Mouse (Mus musculus): ENCODE results near the gene Mid1.

DNA sequence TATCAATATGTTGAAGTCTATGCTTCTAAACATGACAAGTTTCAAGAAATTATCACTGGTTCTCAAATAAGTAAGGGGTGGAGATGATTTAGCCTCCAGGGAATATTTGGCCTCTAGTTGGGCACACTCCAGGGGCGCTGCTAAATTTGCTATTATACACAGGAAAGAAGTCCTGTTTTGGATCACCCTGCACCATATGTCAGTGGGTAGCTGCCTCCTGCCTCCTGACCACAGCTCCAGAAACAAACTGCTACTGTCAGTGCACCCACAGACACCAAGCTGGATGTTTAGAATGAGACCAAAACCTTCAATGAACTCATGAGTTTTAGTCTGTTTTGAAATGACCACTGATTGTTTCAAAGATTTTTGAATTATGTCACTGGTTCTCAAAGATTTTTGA lies 128.7 kb downstream of the Mid1 start:
- TF ChIP-seq CTCF (IDR thresholded peaks at IDR 0.05), result no peak
- no peak for TF ChIP-seq POLR2A (IDR thresholded peaks at IDR 0.05; ENCODE audit: insufficient read depth, low read depth, low read length)
- TF ChIP-seq EP300 (IDR thresholded peaks at IDR 0.05; ENCODE audit: insufficient read depth, low read depth, low read length), result no peak

Data from heart, adult 2 months (tissue).